Mouse (Mus musculus): ENCODE data around the gene Gm45713. TPM values are rescaled to one million over a fixed set of nuclear protein-coding genes. Genes with fewer than 3 reads are reported as not detected.
A peak's percentile ranks its signal among the peaks of the same experiment; 100 is the strongest.
"Not testable (repeated sequence)": the region's sequence is repeated elsewhere in the genome, so short reads cannot be mapped to it uniquely, and the experiment has no call there.

Gene Gm45713
- total RNA-seq (2021) = under 1 TPM; 0.26 to 0.47 TPM
- long read RNA-seq, experiment 1, partial matches to known transcripts = 34 of 34 reads
- long read RNA-seq, experiment 1, other reads (novel, unspliced or antisense) = 0 of 34 reads
- long read RNA-seq, experiment 2, partial matches to known transcripts = 42 of 47 reads
- long read RNA-seq, experiment 2, other reads (novel, unspliced or antisense) = 5 of 47 reads

GRCm38 (mm10) chr7:45135993-45136567, at the start of gene Gm45713, which contains the start of gene Flt3l:
Gm45713 (minus strand) TSS chr7:45136231.
Flt3l (minus strand) TSS chr7:45136432.
- peak; percentile 96 to 97 for DNase-seq

- no peak for DNase-seq
Measured at GRCm38 (mm10) chr7:45183672-45184071, 47.6 kb upstream of the Gm45713 start.

GRCm38 (mm10) chr7:45182606-45183005, 46.6 kb upstream of the Gm45713 start:
- DNase-seq = no peak

GRCm38 (mm10) chr7:45182199-45182601, 46.2 kb upstream of the Gm45713 start:
- peak; percentile 89 to 94 for DNase-seq

GRCm38 (mm10) chr7:45181540-45181939, 45.5 kb upstream of the Gm45713 start:
- no peak for DNase-seq

DNA sequence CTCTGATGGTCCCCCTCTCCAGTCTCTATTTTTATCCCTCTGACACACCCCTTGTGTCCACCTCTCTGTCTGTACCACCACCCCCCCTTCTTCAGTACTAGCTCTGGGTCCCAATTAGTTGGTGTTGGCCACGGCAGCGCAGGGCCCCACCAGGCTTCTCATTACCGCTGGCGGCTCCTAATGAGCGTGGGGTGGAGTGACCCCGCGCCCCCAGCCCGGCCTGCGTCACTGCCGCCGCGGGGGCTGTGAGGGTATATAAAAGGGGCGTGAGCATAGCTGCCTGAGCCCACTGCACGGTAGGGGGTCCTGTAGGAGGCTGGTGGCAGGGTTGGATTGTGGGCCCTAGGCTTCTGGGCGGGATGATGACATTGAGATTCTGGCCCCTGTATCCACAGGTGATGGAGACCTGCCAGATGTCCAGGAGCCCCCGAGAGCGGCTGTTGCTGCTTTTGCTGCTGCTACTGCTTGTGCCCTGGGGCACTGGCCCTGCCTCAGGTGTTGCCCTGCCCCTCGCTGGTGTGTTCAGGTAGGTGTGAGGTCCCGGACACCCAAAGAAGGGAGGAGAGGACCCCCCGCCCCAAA, 45.0 kb upstream of the Gm45713 start, which contains the start of gene Pth2:
Gene Pth2 (plus strand): TSS at position 100 of the 582 bp plus-strand sequence.
- DNase-seq = no peak

- DNase-seq = no peak
Measured at GRCm38 (mm10) chr7:45179469-45179868, 43.4 kb upstream of the Gm45713 start, which contains the start of gene Gfy. Gfy (minus strand) TSS chr7:45179569.

DNA sequence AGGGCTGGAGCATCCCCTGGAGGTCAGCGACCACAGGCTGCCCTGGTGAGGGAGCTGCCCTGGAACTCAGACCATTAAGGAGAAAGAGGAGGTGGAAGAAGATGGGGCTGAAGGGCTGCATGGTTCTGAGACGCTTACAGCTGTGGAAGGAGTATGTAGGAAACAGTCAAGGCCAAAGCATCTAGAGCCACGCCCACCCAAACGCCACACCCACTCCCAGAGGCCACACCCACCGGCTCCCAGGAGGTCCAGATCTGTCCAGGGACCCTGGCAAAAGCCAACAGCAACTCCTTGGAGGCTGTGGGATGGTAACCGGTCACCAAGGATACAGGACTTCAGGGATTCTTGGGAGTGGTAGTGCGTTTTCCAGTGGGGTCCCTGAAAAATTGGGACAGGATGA, 42.5 kb upstream of the Gm45713 start:
- DNase-seq = no peak

DNA sequence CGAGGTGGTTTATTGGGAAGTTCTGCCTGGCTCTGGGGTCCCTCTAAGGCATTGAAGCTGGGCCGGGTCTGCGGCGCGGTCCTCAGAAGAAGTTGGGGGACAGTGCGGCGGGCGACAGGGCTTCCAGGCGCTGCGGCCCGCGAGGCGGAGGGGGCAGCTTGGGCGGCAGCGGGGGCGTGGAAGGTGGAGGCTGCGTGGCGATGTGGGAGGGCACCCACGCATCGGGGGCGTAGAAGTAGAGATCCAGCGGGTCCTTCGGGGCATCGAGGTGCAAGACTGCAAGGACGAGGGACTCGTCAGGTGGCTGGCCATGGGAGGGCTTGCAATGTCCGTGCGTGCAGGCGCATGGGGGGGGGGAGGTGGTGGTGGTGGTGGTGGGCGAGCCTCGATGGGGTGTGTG, 40.3 kb upstream of the Gm45713 start:
- no peak for DNase-seq

GRCm38 (mm10) chr7:45175929-45176328, 39.9 kb upstream of the Gm45713 start:
- no peak for DNase-seq

DNA sequence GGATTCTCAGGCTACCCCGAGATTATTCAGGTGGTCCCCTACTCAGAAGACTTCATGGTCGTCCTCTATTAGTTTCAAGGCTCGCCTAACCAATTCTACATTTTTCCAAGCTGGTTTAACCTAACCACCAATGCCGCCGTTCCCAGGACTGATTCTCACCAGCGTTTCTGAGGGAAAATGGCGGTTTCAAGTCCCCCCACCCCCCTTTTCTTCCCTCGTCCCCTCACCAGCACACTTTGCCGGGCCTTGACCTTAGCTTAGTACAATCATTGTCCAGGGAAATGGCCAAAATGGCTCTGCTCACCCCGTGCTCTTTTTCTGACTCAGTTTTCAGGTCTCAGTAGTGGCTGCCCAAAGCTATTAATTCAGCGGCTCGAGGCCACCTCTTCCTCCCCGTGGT, 39.4 kb upstream of the Gm45713 start:
- no peak for DNase-seq

DNA sequence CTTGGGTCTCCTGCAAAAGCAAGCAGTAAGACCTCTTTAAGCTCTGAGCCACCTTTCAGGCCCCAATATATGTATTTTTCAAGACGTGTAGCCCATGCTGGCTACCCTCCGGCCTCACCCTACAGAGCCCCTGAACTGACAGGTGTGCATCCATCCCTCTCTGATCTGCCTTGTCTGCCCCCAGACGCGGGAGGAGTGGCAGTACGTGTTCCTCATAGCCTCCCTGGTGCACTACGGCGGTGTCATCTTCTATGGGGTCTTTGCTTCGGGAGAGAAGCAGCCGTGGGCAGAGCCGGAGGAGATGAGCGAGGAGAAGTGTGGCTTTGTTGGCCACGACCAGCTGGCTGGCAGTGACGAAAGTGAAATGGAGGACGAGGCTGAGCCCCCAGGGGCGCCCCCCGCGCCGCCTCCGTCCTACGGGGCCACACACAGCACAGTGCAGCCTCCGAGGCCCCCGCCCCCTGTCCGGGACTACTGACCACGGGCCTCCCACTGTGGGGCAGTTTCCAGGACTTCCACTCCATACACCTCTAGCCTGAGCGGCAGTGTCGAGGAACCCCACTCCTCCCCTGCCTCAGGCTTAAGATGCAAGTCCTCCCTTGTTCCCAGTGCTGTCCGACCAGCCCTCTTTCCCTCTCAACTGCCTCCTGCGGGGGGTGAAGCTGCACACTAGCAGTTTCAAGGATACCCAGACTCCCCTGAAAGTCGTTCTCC, 38.7 kb upstream of the Gm45713 start:
- DNase-seq = no peak

DNA sequence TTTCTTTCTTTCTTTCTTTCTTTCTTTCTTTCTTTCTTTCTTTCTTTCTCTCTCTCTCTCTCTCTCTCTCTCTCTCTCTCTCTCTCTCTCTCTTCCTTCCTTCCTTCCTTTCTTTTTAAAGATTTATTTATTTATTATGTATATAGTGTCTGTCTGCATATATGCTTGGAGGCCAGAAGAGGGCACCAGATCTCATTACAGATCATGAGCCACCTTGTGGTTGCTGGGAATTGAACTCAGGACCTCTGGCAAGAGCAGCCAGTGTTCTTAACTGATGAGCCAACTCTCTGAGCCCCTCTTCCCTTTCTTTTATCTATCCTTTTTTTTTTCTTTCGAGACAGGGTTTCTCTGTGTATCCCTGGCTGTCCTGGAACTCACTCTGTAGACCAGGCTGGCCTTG, 37.7 kb upstream of the Gm45713 start:
- not testable (repeated sequence) for DNase-seq

GRCm38 (mm10) chr7:45172974-45173373, 36.9 kb upstream of the Gm45713 start:
- peak in 1 of 2 experiments; percentile 29 for DNase-seq

GRCm38 (mm10) chr7:45169495-45169894, 33.5 kb upstream of the Gm45713 start:
- DNase-seq = no peak

- no peak for DNase-seq
Measured at GRCm38 (mm10) chr7:45168656-45169055, 32.6 kb upstream of the Gm45713 start.

- DNase-seq = no peak
Measured at GRCm38 (mm10) chr7:45167761-45168445, 31.9 kb upstream of the Gm45713 start.

- DNase-seq = no peak
Measured at GRCm38 (mm10) chr7:45166950-45167401, 30.9 kb upstream of the Gm45713 start.

- DNase-seq = no peak
Measured at GRCm38 (mm10) chr7:45165701-45166100, 29.7 kb upstream of the Gm45713 start.

GRCm38 (mm10) chr7:45164833-45165232, 28.8 kb upstream of the Gm45713 start:
- peak in 1 of 2 experiments; percentile 38 for DNase-seq

DNA sequence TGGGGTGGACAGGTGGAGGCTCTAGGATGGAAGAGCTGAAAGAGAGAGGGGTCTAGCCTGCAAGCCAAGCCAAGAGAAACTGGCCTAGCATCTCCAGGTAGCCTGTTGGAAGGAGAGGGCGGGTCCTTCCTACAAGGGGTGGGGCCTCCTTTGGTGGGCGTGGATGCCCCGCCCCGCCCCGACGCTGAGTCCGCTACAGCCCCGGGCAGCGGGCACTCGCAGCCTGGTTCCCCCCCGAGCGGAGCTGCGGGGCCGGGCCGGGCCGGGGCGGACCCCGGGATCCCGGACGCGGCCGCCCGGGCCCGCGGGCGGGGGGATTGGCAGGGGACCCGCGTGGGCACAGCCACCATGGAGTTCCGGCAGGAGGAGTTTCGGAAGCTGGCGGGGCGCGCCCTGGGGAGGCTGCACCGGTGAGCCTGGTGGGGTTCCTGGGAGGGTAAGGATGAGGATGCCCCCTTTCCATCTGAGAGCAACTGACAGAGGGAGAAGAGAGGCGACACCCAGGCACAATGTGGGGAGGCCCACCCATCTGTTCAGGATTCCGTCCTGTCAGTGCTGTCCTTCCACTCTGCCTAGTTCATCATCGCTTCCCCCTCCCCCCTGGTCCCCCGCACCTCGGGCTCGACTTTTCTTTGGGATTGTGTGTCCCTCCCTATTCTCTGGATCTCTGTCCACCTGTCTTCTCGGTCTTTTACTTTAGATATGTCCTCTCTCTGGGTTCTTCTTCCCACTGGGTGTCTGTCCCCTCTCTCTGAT, 27.9 kb upstream of the Gm45713 start, which contains the start of gene Slc17a7:
Gene Slc17a7 (plus strand): TSS at position 215 of the 756 bp plus-strand sequence.
- no peak for DNase-seq

Data from heart, adult 18-20 months (tissue).